Mouse (Mus musculus) natural killer cell, adult 2 months (primary cell): ENCODE results near the gene Rasal3.
A peak's percentile ranks its signal among the peaks of the same experiment; 100 is the strongest.

Experiments used
- DNase-seq, 2 experiments: peaks; one replicate each; pipeline ENCODE4 v3.0.0; 2022; ENCODE audit warnings: low spot score in 2 of 2

Gene Rasal3

DNA sequence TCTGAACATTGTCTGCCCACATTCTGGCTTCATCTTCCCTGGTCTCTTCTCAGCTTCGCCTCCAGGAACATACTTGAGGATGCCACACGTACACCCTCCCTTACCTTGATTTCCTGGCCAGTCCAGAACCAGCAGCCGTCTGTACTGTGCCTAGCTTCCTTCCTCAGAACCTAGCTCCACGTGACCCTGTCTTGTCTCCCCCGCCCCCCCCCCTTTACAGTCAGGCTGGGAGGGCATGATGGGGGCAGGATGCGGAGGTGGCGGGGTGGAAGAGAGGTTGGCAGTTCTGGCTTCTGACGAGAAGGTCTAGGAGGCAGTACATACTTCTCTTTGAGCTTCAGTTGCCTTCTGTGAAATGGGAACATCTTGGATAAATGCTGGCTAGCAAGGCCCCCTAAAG lies at the start of gene Rasal3:
Gene Rasal3, minus strand, starts transcription at position 167 of the 400 bp plus-strand sequence.
- DNase-seq, result peak; percentile 62 to 67

DNA sequence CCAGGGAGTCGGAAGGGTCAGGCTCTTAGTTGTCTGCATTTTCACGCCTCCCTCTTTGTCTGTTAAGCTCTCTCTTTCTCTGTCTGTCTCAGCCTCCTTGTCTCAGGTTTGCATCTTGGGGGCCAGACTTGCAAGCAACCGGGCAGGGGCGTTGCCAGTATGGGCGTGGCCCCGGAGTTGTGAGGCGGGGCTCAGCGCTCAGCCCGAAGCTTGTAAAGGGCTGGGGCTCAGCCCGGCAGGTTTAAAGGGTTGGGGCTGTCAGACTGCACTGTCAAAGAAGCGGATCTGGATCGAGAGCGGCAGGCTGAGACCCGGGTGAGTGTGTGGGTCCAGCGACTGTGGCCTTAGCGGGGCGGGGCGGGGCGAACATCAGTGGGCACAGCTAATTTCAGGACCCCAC lies 49.1 kb upstream of the Rasal3 start, which contains the start of gene Cyp4f39:
Gene Cyp4f39, plus strand, starts transcription at position 242 of the 400 bp plus-strand sequence.
- no peak for DNase-seq

DNA sequence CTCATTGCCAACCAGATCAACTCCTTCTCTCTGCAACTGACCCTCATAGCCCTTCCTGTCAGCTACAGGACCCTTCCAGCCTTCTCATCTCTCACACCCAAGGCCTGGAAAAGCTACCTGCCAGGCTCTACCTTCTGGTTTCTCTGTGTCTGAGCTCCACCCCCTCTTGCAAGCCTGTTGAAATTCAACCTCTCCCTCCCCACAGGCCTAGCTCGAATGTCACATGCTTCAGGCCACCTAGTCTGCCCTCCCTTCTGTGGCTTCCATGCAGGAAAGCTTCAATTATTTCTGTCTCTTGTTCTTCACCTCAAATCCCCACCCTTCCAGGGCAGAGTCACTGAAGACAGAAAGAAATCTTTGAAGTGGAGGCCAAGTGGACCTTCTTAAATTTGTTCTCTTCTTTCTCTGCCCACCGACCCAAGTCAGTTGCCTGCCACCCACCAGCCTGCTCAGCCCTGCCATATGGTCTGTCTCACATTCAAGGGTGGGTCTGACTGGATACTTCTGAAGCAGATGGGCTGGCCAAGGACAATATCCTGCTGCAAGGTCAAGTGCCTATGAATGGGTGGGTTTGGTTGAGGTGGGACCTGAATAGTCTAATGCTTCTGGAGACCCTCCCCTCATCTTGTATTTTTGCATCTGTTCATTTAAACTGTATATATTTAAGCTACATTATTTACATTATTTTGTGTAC lies 47.6 kb upstream of the Rasal3 start:
- DNase-seq, result no peak

DNA sequence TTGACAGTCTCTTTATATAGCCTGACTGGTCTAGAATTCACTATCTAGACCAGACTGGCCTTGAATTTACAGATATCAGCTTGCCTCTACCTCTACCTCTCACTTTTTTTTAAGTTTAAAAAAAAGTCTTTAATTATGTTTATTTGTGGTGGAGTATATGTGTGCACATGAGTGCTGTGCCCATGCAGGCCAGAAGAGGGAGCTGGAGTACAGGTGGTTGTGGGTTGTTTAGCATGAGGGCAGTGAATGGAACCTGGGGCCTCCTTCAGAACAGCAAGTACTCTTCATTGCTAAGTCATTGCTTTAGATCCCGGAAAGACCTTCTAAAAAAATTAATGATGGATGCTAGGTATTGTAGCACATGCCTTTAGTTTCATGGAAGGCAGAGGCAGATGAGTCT lies 45.7 kb upstream of the Rasal3 start:
- no peak for DNase-seq

DNA sequence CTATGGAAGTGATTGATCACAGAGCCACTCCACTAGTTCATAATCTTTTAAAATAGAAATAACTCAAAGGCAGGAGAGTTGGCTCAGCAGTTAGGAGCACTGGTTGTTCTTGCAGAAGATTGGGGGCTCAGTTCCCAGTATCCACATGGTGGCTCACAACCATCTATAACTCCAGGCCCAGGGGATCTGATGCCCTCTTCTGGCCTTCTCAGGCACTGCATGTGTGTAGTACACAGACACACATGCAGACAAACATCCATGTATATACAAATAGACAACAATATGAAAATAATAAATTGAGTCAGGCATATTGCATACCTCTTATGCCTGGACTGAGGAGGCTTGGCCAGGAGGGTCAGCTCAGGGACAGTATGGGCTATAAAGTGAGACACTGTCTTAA lies 43.8 kb upstream of the Rasal3 start:
- no peak for DNase-seq

DNA sequence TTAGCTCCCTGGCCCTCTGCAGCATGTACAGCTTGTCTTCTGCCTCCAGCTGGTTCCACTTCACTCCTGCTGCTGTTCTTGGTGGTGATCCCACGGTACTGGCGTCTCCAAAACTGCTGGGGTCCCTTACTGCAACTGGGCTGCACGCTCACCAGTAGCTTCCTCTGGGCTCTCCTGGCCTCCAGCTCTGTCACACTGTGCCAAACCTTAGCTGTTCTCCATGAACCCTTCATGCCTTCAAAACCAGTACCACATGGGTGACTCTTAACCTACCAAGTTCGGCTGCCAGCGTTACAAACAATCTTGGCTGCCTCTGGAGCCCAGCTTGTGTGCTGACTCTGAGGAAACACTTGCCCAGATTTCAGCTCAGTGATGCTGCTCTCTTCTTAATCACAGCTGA lies 41.6 kb upstream of the Rasal3 start:
- no peak for DNase-seq

DNA sequence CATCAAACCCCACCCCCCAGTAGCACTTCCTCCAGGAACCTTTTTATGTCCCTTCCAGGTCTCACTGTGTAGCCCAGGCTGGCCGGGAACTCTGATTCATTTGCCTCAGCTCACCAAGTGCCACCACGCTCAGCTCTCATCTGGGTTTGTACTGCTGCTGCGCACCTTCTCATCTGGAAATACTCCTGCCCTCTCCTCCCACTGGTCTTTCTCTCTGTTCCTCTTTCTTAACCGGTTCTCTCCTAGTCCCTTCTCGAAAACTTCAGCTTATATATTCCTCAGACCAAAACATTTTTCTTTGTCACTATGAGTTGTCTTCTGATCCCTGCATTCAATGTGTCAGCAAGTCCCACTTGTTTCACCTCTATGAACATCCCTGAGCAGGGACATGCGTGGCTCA lies 39.9 kb upstream of the Rasal3 start:
- DNase-seq, result no peak

DNA sequence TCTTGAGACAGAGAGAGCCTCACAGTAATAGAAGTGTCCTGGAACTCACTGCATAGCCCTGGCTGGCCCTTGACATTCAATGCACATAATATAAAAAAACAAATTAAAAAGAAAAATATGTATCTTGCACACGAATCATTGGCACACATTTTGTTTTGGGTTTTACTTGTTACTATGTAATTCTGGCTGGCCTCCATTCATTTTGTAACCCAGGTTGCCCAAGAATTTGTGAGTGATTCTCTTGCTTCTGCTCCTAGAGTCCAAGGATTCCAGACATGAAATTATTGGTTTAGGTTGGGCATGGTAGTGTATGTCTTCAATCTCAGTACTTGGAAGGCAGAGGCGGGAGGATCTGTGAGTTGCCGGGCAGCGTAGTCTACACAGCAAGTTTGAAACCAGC lies 33.7 kb upstream of the Rasal3 start:
- no peak for DNase-seq

DNA sequence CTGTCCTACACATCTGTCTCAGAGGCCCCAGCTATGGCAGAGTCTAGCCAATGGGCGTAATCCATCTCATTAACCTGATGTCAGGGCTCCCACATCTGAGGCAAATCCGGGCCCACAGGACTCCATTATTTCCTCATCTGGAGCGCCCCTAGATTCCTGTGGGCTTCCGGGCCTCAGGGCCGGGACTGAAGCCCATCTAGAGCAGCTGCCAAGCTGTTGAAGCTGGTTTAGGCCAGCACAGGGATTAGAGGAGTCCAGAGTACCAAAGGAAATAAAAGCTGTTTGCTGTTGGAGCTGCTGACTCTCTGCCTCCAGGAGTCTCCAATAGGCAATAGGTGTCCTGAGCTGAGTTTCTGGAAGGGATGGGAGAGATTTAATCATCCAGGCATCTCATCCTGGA lies 31.8 kb upstream of the Rasal3 start:
- DNase-seq, result no peak

DNA sequence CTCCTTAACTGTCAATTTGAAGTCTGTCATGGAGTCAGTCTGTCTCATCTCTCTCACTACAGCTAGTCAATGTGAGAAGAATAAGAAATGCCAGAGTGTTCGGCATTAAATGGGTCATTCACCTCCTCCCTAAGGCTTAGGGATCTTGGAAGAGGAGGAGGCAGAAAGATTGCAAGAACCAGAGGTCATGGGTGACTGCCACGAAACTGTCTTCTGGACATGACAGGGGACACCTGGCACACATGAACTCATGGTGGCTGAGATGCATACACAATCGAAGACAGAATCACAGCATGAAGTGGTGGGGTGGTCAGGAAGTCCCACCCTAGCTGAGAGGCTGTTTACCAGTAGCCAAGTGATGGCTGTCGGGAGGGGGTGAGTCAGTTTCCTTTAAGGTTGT lies 30.9 kb upstream of the Rasal3 start:
- DNase-seq, result no peak

DNA sequence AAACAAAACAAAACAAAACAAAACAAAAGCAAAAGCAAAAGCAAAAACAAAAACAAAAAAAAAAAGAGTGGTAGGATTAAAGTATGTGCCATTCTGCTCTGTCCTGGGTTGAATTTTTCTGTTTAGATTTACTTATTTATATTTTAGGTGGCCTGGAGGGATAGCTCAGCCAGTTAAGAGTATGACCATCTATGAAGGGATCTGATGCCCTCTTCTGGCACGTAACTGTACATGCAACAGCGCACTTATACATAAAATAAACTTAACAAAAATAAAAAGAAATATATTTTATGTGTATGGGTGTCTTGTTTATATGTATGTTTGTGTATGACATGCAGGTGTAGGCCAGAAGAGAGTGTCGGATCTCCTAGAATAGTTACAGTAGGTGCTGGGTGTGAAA lies 28.6 kb upstream of the Rasal3 start:
- DNase-seq, result no peak

DNA sequence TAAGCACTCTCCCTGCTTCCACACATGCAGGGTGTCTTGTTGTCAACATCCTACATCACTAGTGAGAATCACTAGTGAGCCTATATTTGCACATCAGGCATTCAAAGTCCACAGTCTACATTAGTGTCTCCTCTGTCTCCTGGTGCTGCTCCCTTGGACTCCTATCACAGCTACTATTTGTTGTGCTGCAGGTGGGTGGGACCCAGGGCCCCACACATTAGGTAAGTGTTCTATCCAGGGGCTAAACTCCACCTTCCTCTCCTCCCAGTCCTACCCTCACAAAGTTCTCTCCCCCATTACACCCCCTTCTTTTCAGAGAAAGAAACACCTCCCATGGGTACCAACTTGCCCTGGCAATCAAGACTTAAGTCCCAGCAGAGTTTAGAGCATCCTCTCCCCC lies 23.2 kb upstream of the Rasal3 start:
- no peak for DNase-seq

DNA sequence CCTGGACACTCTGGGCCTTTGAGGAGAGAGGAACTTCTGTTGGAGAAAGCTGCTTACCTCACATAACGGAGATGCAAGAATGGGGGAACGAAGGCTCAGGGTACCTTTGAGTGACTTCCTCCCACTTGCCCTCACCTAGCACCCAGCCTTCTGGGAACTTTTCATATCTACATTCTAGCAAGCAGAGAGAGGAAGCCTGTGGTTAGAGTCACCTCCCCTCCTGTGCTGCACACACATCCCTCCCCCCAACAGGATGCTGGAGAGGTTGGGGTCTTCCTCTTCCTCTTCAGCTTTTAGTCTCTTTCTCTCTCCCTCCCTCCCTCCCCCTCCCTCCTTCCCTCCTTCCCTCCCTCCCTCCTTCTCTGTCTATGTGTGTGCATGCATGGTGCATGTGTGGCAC lies 20.7 kb upstream of the Rasal3 start, which contains the start of gene Pglyrp2:
Gene Pglyrp2, minus strand, starts transcription at position 134 of the 400 bp plus-strand sequence.
- peak; percentile 34 to 47 for DNase-seq

DNA sequence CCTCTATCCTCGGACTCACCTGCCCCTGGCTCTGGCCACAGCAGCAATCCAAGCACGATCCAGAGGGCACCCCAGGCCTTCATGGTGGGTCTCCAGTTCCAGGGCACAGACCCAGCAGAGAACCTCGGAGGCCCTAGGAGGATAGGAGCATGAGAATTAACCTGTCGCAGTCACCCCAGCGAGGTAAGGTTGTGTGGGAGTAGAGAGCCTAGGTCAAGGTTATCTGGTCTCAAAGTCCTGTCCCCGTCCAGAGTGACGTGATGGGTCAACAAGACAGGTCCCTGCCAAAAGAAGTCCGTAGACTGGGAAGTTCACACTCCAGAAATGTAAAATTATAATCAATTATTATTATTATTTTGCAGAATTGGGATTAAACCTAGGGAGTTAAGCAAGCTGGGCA lies 17.4 kb upstream of the Rasal3 start:
- no peak for DNase-seq

DNA sequence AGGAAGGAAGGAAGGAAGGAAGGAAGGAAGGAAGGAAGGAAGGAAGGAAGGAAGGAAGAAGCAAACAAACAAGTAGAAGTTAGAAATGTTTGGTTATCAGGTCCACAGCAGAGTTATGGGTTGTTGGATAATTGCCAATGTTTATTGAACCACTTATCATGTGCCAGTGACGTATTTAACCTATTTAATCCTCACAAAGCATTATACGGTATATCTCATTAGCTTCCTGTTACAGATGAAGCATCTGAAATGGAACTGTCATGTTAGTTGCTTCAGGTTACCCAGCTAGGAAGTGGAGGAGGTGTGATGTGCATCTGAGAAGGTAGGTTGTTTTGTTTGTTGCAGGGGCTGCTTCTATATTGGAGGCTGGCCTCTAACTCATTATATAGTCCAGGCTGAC lies 16.6 kb upstream of the Rasal3 start:
- no peak for DNase-seq

DNA sequence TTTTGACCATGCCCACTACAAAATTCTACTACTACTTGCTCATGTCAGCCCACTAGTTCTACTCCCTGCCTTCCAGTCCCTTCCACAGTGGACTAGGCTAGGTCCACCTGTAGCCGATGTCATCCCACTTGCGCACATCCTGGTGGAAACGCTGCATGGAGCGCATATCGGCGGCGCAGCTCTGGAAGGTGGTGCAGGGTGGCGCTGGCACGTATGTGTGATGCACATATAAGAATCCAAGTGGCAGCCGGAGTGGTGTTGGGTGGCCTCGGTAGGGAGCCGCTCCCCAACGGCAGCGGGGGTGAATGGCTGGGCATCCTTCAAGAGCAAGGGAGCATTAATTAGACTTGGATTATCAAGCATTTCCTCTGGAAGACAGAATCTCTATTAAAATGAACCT lies 13.4 kb upstream of the Rasal3 start:
- no peak for DNase-seq

DNA sequence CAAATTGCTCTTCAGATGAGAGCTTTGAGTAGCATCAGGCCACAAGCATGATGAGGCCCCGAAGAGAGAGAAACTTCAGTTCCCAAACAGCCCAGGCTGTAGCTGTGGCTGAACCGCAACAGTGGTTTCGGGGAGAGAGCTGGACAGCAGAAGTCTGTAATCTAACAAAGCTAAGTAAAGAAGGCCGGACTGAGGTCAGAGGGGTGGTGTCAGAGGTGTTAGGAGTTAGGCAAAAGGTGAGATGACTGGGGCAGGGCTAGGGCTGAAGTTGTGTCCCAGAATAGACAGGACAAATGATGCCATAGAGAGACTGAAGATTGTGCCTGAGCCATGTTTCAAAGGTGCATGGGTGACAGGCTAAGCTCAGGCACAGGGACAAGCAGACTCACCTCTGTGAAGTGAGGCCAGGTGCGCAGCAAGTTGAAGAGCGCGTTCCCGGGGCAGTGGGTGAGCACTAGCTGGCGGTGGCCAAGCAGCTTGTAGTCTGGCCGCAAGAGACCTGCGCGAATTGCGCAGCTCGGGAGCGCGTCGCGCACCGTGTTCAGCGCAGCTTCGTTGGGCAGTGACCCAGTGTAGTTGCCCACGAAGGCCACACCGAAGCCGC lies 12.1 kb upstream of the Rasal3 start:
- peak; percentile 32 to 59 for DNase-seq

DNA sequence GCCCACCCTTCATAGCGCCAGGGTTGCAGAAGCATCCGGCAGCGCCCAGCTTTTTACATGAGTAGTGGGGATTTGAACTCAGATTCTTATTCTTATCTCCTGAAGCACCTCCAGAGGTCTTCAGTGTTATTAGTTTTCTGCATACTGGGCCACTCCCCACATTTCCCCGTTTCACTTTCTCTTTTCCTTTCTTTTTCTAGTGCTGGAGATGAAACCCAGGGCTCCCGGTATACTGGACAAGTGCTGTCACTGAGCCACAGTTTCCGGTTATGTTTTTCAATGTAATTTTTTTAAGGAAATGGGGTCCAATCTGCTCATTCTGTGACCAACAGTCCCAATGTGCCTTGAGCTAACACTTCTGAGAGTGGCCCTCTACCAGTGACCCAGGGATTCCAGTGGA lies 8.5 kb upstream of the Rasal3 start:
- DNase-seq, result no peak

DNA sequence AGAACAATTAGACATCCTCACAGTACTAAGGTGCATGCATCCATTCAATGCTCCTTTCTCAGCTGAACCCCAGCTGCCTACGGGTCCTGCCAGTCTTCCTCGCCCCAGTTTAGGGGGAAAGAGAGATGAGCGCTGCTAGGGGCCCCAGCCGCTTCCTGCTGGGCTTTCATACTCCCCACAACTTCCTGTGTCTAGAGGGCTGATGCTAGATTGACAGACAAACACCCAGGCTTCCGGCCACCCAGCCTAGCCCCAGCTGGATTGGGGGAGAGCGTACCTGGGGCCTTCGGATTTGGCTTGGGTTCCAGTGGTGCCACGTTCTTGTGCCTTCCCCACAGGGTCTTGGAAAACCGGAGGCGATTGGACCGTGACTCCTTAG lies 615 bp downstream of the Rasal3 start:
- DNase-seq, result peak; percentile 76

DNA sequence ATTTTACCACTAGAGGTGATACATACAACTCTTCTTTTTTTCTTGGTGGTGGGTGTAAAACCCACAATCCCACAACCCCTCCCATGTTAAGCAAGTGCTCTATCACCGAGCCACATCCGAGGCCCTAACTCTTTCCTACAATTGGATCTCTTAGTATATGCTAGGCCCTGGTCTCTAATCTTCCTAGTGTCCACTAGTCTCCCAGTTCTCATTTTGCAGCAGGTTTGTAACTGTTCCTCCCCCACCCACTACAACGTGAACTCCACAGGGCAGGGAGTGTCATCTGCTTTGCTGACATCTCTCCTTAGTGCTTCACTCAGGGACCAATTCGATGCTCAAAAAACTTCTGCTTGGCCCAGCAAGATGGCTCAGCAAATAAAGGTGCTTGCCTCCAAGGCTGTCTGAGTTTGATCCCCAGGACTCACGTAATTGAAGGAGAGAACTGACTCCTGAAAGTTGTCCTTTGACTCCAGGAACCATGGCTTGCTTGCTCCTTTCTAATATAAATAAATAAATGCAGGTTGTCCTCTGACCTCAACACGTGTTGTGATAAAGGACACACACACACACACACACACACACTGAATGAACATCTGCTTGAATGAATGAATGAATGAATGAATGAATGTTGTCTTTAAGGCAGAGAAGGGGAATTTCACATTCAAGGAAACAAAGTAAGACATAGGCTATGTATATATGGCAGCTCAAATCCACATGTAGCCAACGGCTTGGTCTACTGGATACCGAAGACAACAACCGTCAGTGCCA lies 1.2 kb downstream of the Rasal3 start:
- DNase-seq, result peak; percentile 37 to 61

DNA sequence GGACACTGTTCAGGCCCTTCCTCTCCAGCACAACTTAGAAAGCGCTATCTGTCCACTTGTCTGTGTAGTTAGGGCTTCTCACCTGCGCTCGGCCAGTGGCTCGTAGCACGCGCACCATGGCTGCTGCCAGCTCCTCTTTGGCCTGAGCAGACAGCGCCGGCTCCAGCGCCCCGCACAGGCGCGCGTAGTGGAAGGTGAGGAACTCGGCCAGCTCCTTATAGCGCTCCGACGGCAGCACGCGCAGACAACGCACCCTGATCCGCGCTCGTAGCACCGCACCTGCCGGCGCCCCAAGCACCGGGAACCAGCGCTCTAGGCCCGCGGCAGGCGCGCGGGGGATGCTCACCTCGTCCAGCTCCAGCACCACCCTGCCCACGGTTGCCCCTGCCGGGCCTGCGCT lies 7.1 kb downstream of the Rasal3 start:
- DNase-seq, result no peak

DNA sequence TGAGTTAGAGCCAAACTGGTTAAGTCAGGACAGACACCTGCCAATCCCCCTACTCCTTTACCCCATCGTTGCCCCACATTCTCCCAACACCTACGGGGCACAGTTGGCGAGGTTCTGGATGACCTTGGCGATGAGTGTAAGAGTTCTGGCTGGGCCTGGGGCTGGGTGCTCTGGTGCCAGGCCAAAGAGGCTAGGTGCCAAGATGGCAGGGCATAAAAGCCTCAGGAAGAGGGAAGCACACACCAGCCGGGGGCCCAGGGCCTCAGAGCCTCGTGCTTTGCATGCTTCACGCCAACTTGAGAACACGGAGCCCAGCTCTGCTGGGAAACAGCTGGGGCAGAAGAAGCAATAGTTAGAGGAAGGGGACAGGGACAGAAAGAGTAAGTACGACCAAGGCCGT lies 9.4 kb downstream of the Rasal3 start:
- DNase-seq, result no peak

DNA sequence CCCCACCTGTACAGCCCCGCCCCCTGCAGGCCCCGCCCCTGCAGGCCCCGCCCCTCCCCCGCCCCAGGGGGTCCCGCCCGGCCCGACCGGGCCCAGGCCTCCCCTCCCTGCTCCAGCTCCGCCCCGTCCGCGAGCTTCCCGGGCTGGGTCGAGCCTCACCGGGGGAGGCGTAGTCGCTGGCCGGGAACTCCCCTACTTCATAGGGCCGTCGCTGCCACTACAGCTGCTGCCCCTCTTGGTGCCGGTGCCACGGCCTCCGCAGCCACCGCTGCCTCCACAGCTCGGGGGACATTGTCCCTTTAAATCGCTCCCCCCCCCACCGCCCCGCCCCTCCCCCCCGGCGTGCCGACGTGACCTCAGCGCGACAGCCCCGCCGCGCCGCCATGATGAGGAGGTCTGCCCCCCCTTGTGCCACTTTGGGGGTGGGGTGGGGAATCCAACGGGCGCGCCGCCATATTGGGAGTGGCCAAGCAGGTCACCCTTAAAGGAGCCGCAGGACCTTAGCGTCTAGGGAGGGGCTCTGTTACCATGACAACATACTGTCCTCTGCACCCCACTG lies 14.2 kb downstream of the Rasal3 start, which contains the start of gene Wiz:
Gene Wiz, minus strand, starts transcription at position 339 of the 559 bp plus-strand sequence.
- peak; percentile 90 to 92 for DNase-seq
